Mouse (Mus musculus): ENCODE measurements around the gene Sectm1a. TPM values are rescaled to one million over a fixed set of nuclear protein-coding genes. Genes with fewer than 3 reads are reported as not detected.

The Sectm1a gene
- not detected in 2 replicates for polyA plus RNA-seq (2016; fragmentation: Nextera tagmentation; extraction: Ambion mirVana)

GRCm38 (mm10) chr11:121081120-121081519 is at the start of gene Sectm1a:
Sectm1a (minus strand) TSS chr11:121081220.
- no peak within 1 kb of the TSS for H3K4me3 ChIP-seq
- H3K27me3 ChIP-seq (replicated peaks), result no peaks in the 10 kb centered on the region
- no peaks in the 10 kb centered on the region for H3K9me3 ChIP-seq
- H3K36me3 ChIP-seq, result no peaks in the 10 kb centered on the region
- WGBS, result 82% methylated on average over 3 of the region's 3 CpGs
- H3K4me2 ChIP-seq (replicated peaks), result no peak within 1 kb of the TSS
- ATAC-seq (ENCODE audit: low FRiP score, low read depth), result no peak
- H3K4me1 ChIP-seq, result no peaks in the 10 kb centered on the region
- no peak within 1 kb of the TSS for H3K27ac ChIP-seq
- no peak within 1 kb of the TSS for H3K9ac ChIP-seq

- ATAC-seq (ENCODE audit: low FRiP score, low read depth), result no peak
- Histone ChIP-seq H3K27me3 (replicated peaks) (no peaks in the 10 kb centered on the region), H3K4me3 (no peak overlapping the region), H3K9me3 (no peaks in the 10 kb centered on the region), H3K4me1 (no peaks in the 10 kb centered on the region), H3K36me3 (no peaks in the 10 kb centered on the region), H3K27ac (no peak overlapping the region), H3K4me2 (replicated peaks) (no peak overlapping the region), H3K9ac (no peak overlapping the region)
- WGBS, result 74% methylated on average over 1 of the region's 1 CpGs
Measured at GRCm38 (mm10) chr11:121129616-121130015, 48.6 kb upstream of the Sectm1a start.

- H3K9me3 ChIP-seq, result no peaks in the 10 kb centered on the region
- H3K27me3 ChIP-seq (replicated peaks), result no peaks in the 10 kb centered on the region
- no peak overlapping the region for H3K4me2 ChIP-seq (replicated peaks)
- no peaks in the 10 kb centered on the region for H3K4me1 ChIP-seq
- no peak for ATAC-seq (ENCODE audit: low FRiP score, low read depth)
- H3K9ac ChIP-seq, result no peak overlapping the region
- no peak overlapping the region for H3K4me3 ChIP-seq
- H3K27ac ChIP-seq, result no peak overlapping the region
- H3K36me3 ChIP-seq, result no peaks in the 10 kb centered on the region
- 90% methylated on average over 3 of the region's 3 CpGs for WGBS
Measured at GRCm38 (mm10) chr11:121127441-121127840, 46.4 kb upstream of the Sectm1a start.

GRCm38 (mm10) chr11:121126395-121126794 is 45.4 kb upstream of the Sectm1a start:
- Histone ChIP-seq H3K36me3 (no peaks in the 10 kb centered on the region), H3K4me2 (replicated peaks) (no peak overlapping the region), H3K27ac (no peak overlapping the region), H3K27me3 (replicated peaks) (no peaks in the 10 kb centered on the region), H3K4me3 (no peak overlapping the region), H3K9me3 (no peaks in the 10 kb centered on the region), H3K4me1 (no peaks in the 10 kb centered on the region), H3K9ac (no peak overlapping the region)
- WGBS, result 80% methylated on average over 1 of the region's 1 CpGs
- no peak for ATAC-seq (ENCODE audit: low FRiP score, low read depth)

GRCm38 (mm10) chr11:121125522-121126172 is 44.6 kb upstream of the Sectm1a start:
- no peaks in the 10 kb centered on the region for H3K4me1 ChIP-seq
- H3K27me3 ChIP-seq (replicated peaks), result no peaks in the 10 kb centered on the region
- no peak overlapping the region for H3K9ac ChIP-seq
- no peaks in the 10 kb centered on the region for H3K36me3 ChIP-seq
- no peaks in the 10 kb centered on the region for H3K9me3 ChIP-seq
- H3K4me2 ChIP-seq (replicated peaks), result no peak overlapping the region
- no peak overlapping the region for H3K27ac ChIP-seq
- ATAC-seq (ENCODE audit: low FRiP score, low read depth), result no peak
- 87% methylated on average over 3 of the region's 3 CpGs for WGBS
- H3K4me3 ChIP-seq, result no peak overlapping the region

GRCm38 (mm10) chr11:121123438-121123837 is 42.4 kb upstream of the Sectm1a start:
- no peak overlapping the region for H3K4me2 ChIP-seq (replicated peaks)
- WGBS, result 83% methylated on average over 4 of the region's 4 CpGs
- ATAC-seq (ENCODE audit: low FRiP score, low read depth), result no peak

GRCm38 (mm10) chr11:121122024-121122670 is 41.1 kb upstream of the Sectm1a start:
- Histone ChIP-seq H3K4me3 (no peak overlapping the region), H3K4me1 (no peaks in the 10 kb centered on the region), H3K27ac (no peak overlapping the region), H3K4me2 (replicated peaks) (no peak overlapping the region), H3K9ac (no peak overlapping the region), H3K9me3 (no peaks in the 10 kb centered on the region), H3K36me3 (no peaks in the 10 kb centered on the region), H3K27me3 (replicated peaks) (no peaks in the 10 kb centered on the region)
- ATAC-seq (ENCODE audit: low FRiP score, low read depth), result no peak
- WGBS, result 85% methylated on average over 2 of the region's 2 CpGs

More at GRCm38 (mm10) chr11:121123438-121123837, 42.4 kb upstream of the Sectm1a start:
- H3K27me3 ChIP-seq (replicated peaks), result no peaks in the 10 kb centered on the region
- no peak overlapping the region for H3K27ac ChIP-seq
- H3K4me3 ChIP-seq, result no peak overlapping the region
- H3K36me3 ChIP-seq, result no peaks in the 10 kb centered on the region
- no peak overlapping the region for H3K9ac ChIP-seq
- no peaks in the 10 kb centered on the region for H3K9me3 ChIP-seq
- no peaks in the 10 kb centered on the region for H3K4me1 ChIP-seq

- ATAC-seq (ENCODE audit: low FRiP score, low read depth), result no peak
- H3K4me3 ChIP-seq, result no peak overlapping the region
- no peaks in the 10 kb centered on the region for H3K36me3 ChIP-seq
- H3K4me1 ChIP-seq, result no peaks in the 10 kb centered on the region
- no peak overlapping the region for H3K27ac ChIP-seq
- no peak overlapping the region for H3K9ac ChIP-seq
- H3K4me2 ChIP-seq (replicated peaks), result no peak overlapping the region
- no peaks in the 10 kb centered on the region for H3K9me3 ChIP-seq
- 87% methylated on average over 3 of the region's 3 CpGs for WGBS
- no peaks in the 10 kb centered on the region for H3K27me3 ChIP-seq (replicated peaks)
Measured at GRCm38 (mm10) chr11:121121151-121121550, 40.1 kb upstream of the Sectm1a start.

- Histone ChIP-seq H3K27ac (no peak within 1 kb of the TSS), H3K4me2 (replicated peaks) (no peak within 1 kb of the TSS), H3K36me3 (no peaks in the 10 kb centered on the region), H3K9me3 (no peaks in the 10 kb centered on the region), H3K4me1 (no peaks in the 10 kb centered on the region), H3K9ac (no peak within 1 kb of the TSS), H3K4me3 (no peak within 1 kb of the TSS), H3K27me3 (replicated peaks) (no peaks in the 10 kb centered on the region)
- ATAC-seq (ENCODE audit: low FRiP score, low read depth), result no peak
- WGBS, result 72% methylated on average over 3 of the region's 3 CpGs
Measured at GRCm38 (mm10) chr11:121118577-121118976, 37.6 kb upstream of the Sectm1a start, which contains the start of gene Tex19.2. Tex19.2 (minus strand) TSS chr11:121118677.

- no peak overlapping the region for H3K4me3 ChIP-seq
- no peak overlapping the region for H3K9ac ChIP-seq
- no peaks in the 10 kb centered on the region for H3K27me3 ChIP-seq (replicated peaks)
- 94% methylated on average over 18 of the region's 18 CpGs for WGBS
- H3K36me3 ChIP-seq, result no peaks in the 10 kb centered on the region
- no peak overlapping the region for H3K27ac ChIP-seq
- H3K4me2 ChIP-seq (replicated peaks), result no peak overlapping the region
- no peaks in the 10 kb centered on the region for H3K9me3 ChIP-seq
- no peaks in the 10 kb centered on the region for H3K4me1 ChIP-seq
- ATAC-seq (ENCODE audit: low FRiP score, low read depth), result no peak
Measured at GRCm38 (mm10) chr11:121118106-121118505, 37.1 kb upstream of the Sectm1a start.

- no peak overlapping the region for H3K4me2 ChIP-seq (replicated peaks)
- H3K4me1 ChIP-seq, result no peaks in the 10 kb centered on the region
- no peak overlapping the region for H3K27ac ChIP-seq
- H3K9ac ChIP-seq, result no peak overlapping the region
- no peaks in the 10 kb centered on the region for H3K9me3 ChIP-seq
- ATAC-seq (ENCODE audit: low FRiP score, low read depth), result no peak
- H3K27me3 ChIP-seq (replicated peaks), result no peaks in the 10 kb centered on the region
- H3K4me3 ChIP-seq, result no peak overlapping the region
- no peaks in the 10 kb centered on the region for H3K36me3 ChIP-seq
- 82% methylated on average over 5 of the region's 5 CpGs for WGBS
Measured at GRCm38 (mm10) chr11:121112091-121112775, 31.2 kb upstream of the Sectm1a start.

GRCm38 (mm10) chr11:121111601-121112000 is 30.6 kb upstream of the Sectm1a start:
- Histone ChIP-seq H3K4me3 (no peak overlapping the region), H3K4me2 (replicated peaks) (no peak overlapping the region), H3K27me3 (replicated peaks) (no peaks in the 10 kb centered on the region), H3K27ac (no peak overlapping the region), H3K9me3 (no peaks in the 10 kb centered on the region), H3K36me3 (no peaks in the 10 kb centered on the region), H3K4me1 (no peaks in the 10 kb centered on the region), H3K9ac (no peak overlapping the region)
- ATAC-seq (ENCODE audit: low FRiP score, low read depth), result no peak
- WGBS, result 57% methylated on average over 1 of the region's 1 CpGs
